Mouse (Mus musculus) heart, embryonic 16.5 days (tissue): ENCODE measurements around the gene Pik3cb. TPM values are rescaled to one million over a fixed set of nuclear protein-coding genes. Genes with fewer than 3 reads are reported as not detected.

Experiments used
- ATAC-seq: fragments of 200-750 bp; cut with Nextera tagmentation; replicated peaks from 2 replicates; pipeline ENCODE4 v1.8.0; 2017; ENCODE audit warnings: moderate number of reproducible peaks; ENCODE audit not compliant: insufficient read depth, low FRiP score; ENCODE audit errors: extremely low read depth
- H3K27ac ChIP-seq: fragments of 300-500 bp; sonication (generic); 2 replicates; pipeline ENCODE4 v1.5.1; 2014; ENCODE audit warnings: mild to moderate bottlenecking, low read length, control low read depth, moderate library complexity
- H3K27me3 ChIP-seq: fragments of 300-500 bp; sonication (generic); 2 replicates; pipeline ENCODE4 v1.6.1; 2014; ENCODE audit warnings: low read length, mixed read lengths; ENCODE audit not compliant: control insufficient read depth, insufficient read depth
- H3K36me3 ChIP-seq: fragments of 300-500 bp; sonication (generic); 2 replicates; pipeline ENCODE4 v1.6.1; 2014; ENCODE audit not compliant: control insufficient read depth, insufficient read depth
- H3K4me1 ChIP-seq: fragments of 300-500 bp; sonication (generic); 2 replicates; pipeline ENCODE4 v1.6.1; 2014; ENCODE audit warnings: low read length, mixed read lengths; ENCODE audit not compliant: control insufficient read depth, insufficient read depth
- H3K4me2 ChIP-seq: fragments of 300-500 bp; sonication (generic); 2 replicates; pipeline ENCODE4 v1.6.1; 2014; ENCODE audit warnings: low read depth, mild to moderate bottlenecking, control low read depth, low read length
- H3K4me3 ChIP-seq: fragments of 300-500 bp; sonication (generic); 2 replicates; pipeline ENCODE4 v1.5.1; 2014; ENCODE audit warnings: mild to moderate bottlenecking, control low read depth, low read length
- H3K9ac ChIP-seq: fragments of 300-500 bp; sonication (generic); 2 replicates; pipeline ENCODE4 v1.6.1; 2014; ENCODE audit warnings: low read length, control low read depth
- H3K9me3 ChIP-seq: fragments of 300-500 bp; sonication (generic); replicated peaks from 2 replicates; pipeline ENCODE4 v1.6.1; 2016; ENCODE audit warnings: low read length; ENCODE audit not compliant: control insufficient read depth
- WGBS: fragments of 180-500 bp; shearing (Covaris S2); extraction: QIAGEN DNeasy Blood & Tissue Kit; methylation state at CpG from one replicate; pipeline ENCODE4 v1.1.7; 2014; 5-methylcytosine and 5-hydroxymethylcytosine counted together
- polyA plus RNA-seq: library from polyadenylated mRNA; unstranded; fragments of >200 nt; fragmentation: Nextera tagmentation; extraction: Ambion mirVana; gene quantifications from 2 replicates; pipeline ENCODE4 v1.2.1, GENCODE M21; 2015

Pik3cb gene
- polyA plus RNA-seq, 1 experiment from 2014 or later, result 0.98 TPM

- under 1% methylated on average over 64 of the region's 77 CpGs for WGBS
- peak; percentile 70 for ATAC-seq
- H3K36me3 ChIP-seq, result no peaks in the 10 kb centered on the region
- peaks cover 13% of the 10 kb centered on the region for H3K4me1 ChIP-seq
- H3K27me3 ChIP-seq, result no peaks in the 10 kb centered on the region
- no peaks in the 10 kb centered on the region for H3K9me3 ChIP-seq
- peak overlapping the region; percentile 88 for H3K9ac ChIP-seq
- H3K4me3 ChIP-seq, result peak overlapping the region; percentile 85
- peak overlapping the region; percentile 72; the same call in 1 of the 2 replicates for H3K27ac ChIP-seq
- H3K4me2 ChIP-seq, result peak overlapping the region; percentile 94
Measured at GRCm38 (mm10) chr9:99139194-99140023, 1.0 kb downstream of the Pik3cb start.

GRCm38 (mm10) chr9:99137301-99137700, 3.1 kb downstream of the Pik3cb start:
- WGBS, result 80% methylated on average over 5 of the region's 5 CpGs
- Histone ChIP-seq H3K4me1 (peaks cover 13% of the 10 kb centered on the region), H3K4me3 (no peak overlapping the region), H3K4me2 (no peak overlapping the region), H3K9ac (no peak overlapping the region), H3K9me3 (no peaks in the 10 kb centered on the region), H3K27me3 (no peaks in the 10 kb centered on the region), H3K27ac (no peak overlapping the region), H3K36me3 (no peaks in the 10 kb centered on the region)
- ATAC-seq, result no peak

GRCm38 (mm10) chr9:99131951-99132470, 8.4 kb downstream of the Pik3cb start:
- no peaks in the 10 kb centered on the region for H3K9me3 ChIP-seq
- H3K27ac ChIP-seq, result no peak overlapping the region
- no peak overlapping the region for H3K9ac ChIP-seq
- ATAC-seq, result no peak
- H3K4me2 ChIP-seq, result no peak overlapping the region
- no peaks in the 10 kb centered on the region for H3K36me3 ChIP-seq
- 0 out of 2 replicates have a peak, but pooled peaks cover 5% of the 10 kb centered on the region for H3K4me1 ChIP-seq
- H3K4me3 ChIP-seq, result no peak overlapping the region
- 37% methylated on average over 3 of the region's 3 CpGs for WGBS
- no peaks in the 10 kb centered on the region for H3K27me3 ChIP-seq

- Histone ChIP-seq H3K9ac (no peak overlapping the region), H3K4me1 (0 out of 2 replicates have a peak, but pooled peaks cover 5% of the 10 kb centered on the region), H3K4me2 (no peak overlapping the region), H3K4me3 (no peak overlapping the region), H3K36me3 (no peaks in the 10 kb centered on the region), H3K9me3 (no peaks in the 10 kb centered on the region), H3K27ac (no peak overlapping the region), H3K27me3 (no peaks in the 10 kb centered on the region)
- WGBS, result 84% methylated on average over 4 of the region's 4 CpGs
- ATAC-seq, result no peak
Measured at GRCm38 (mm10) chr9:99131119-99131518, 9.3 kb downstream of the Pik3cb start.

- no peak overlapping the region for H3K4me3 ChIP-seq
- 70% methylated on average over 7 of the region's 7 CpGs for WGBS
- no peak for ATAC-seq
Measured at GRCm38 (mm10) chr9:99127578-99127977, 12.8 kb downstream of the Pik3cb start.

GRCm38 (mm10) chr9:99122749-99123148, 17.7 kb downstream of the Pik3cb start:
- H3K27ac ChIP-seq, result no peak overlapping the region
- H3K27me3 ChIP-seq, result no peaks in the 10 kb centered on the region
- no peak for ATAC-seq
- WGBS, result 63% methylated on average over 4 of the region's 4 CpGs
- H3K4me1 ChIP-seq, result no peaks in the 10 kb centered on the region
- no peaks in the 10 kb centered on the region for H3K9me3 ChIP-seq
- H3K4me2 ChIP-seq, result no peak overlapping the region
- no peaks in the 10 kb centered on the region for H3K36me3 ChIP-seq
- no peak overlapping the region for H3K4me3 ChIP-seq
- H3K9ac ChIP-seq, result no peak overlapping the region

More at GRCm38 (mm10) chr9:99127578-99127977, 12.8 kb downstream of the Pik3cb start:
- Histone ChIP-seq H3K27me3 (no peaks in the 10 kb centered on the region), H3K4me2 (no peak overlapping the region), H3K27ac (no peak overlapping the region), H3K36me3 (no peaks in the 10 kb centered on the region), H3K9ac (no peak overlapping the region), H3K9me3 (no peaks in the 10 kb centered on the region), H3K4me1 (0 out of 2 replicates have a peak, but pooled peaks cover 5% of the 10 kb centered on the region)

GRCm38 (mm10) chr9:99112409-99112808, 28.0 kb downstream of the Pik3cb start:
- Histone ChIP-seq H3K27me3 (no peaks in the 10 kb centered on the region), H3K4me3 (no peak overlapping the region), H3K27ac (no peak overlapping the region), H3K9ac (no peak overlapping the region), H3K9me3 (no peaks in the 10 kb centered on the region), H3K4me2 (no peak overlapping the region), H3K4me1 (no peaks in the 10 kb centered on the region), H3K36me3 (no peaks in the 10 kb centered on the region)
- WGBS, result 72% methylated on average over 12 of the region's 12 CpGs
- no peak for ATAC-seq

- no peaks in the 10 kb centered on the region for H3K27me3 ChIP-seq
- no peaks in the 10 kb centered on the region for H3K36me3 ChIP-seq
- no peak overlapping the region for H3K4me3 ChIP-seq
- H3K9me3 ChIP-seq, result peaks cover 3% of the 10 kb centered on the region; the same call in 1 of the 2 replicates
- H3K4me1 ChIP-seq, result no peaks in the 10 kb centered on the region
- H3K9ac ChIP-seq, result no peak overlapping the region
- no peak overlapping the region for H3K27ac ChIP-seq
- H3K4me2 ChIP-seq, result no peak overlapping the region
- ATAC-seq, result no peak
- WGBS, result 57% methylated on average over 1 of the region's 1 CpGs
Measured at GRCm38 (mm10) chr9:99111085-99111484, 29.3 kb downstream of the Pik3cb start.

GRCm38 (mm10) chr9:99110213-99110612, 30.2 kb downstream of the Pik3cb start:
- H3K27me3 ChIP-seq, result no peaks in the 10 kb centered on the region
- no peak for ATAC-seq
- H3K4me1 ChIP-seq, result no peaks in the 10 kb centered on the region
- H3K4me2 ChIP-seq, result no peak overlapping the region
- no peak overlapping the region for H3K27ac ChIP-seq
- H3K4me3 ChIP-seq, result no peak overlapping the region
- H3K9me3 ChIP-seq, result peaks cover 5% of the 10 kb centered on the region; the same call in 1 of the 2 replicates
- WGBS, result 46% methylated on average over 5 of the region's 5 CpGs
- no peak overlapping the region for H3K9ac ChIP-seq
- H3K36me3 ChIP-seq, result peaks cover 4% of the 10 kb centered on the region; the same call in 1 of the 2 replicates
